Mouse (Mus musculus) MEL (cell line): ENCODE data around the gene Slc38a2. TPM values are rescaled to one million over a fixed set of nuclear protein-coding genes. Genes with fewer than 3 reads are reported as not detected.
A peak's percentile ranks its signal among the peaks of the same experiment; 100 is the strongest.

Experiments
- DNase-seq: peaks from one replicate; pipeline ENCODE4 v3.0.0; 2011; ENCODE audit warnings: low read depth, low spot score
- H3K27ac ChIP-seq: 2 replicates; pipeline ENCODE4 v1.5.1; 2012; ENCODE audit warnings: low read depth, mild to moderate bottlenecking, control low read depth, low read length, moderate library complexity; ENCODE audit not compliant: control insufficient read depth
- H3K27me3 ChIP-seq, 2 experiments: fragments of 150-350 bp in 1 of 2; sonication (generic) in 1 of 2; 2 replicates each; pipeline ENCODE4 v1.6.1; 2012; ENCODE audit warnings: low read length in 2 of 2, mild to moderate bottlenecking in 2 of 2, improper control_type of control experiment in 1 of 2, moderate library complexity in 1 of 2; ENCODE audit not compliant: insufficient read depth in 2 of 2, control insufficient read depth in 1 of 2
- H3K36me3 ChIP-seq, 2 experiments: 2 replicates each; pipeline ENCODE4 v1.6.1; 2012 to 2014; ENCODE audit warnings: low read length in 2 of 2, improper control_type of control experiment in 1 of 2, inconsistent platforms in 1 of 2, mild to moderate bottlenecking in 1 of 2; ENCODE audit not compliant: insufficient read depth in 2 of 2, control insufficient read depth in 1 of 2
- H3K4me1 ChIP-seq, 2 experiments: fragments of 150-350 bp in 1 of 2; sonication (generic) in 1 of 2; 2 replicates each; pipeline ENCODE4 v1.6.1; 2012; ENCODE audit warnings: low read length in 2 of 2, improper control_type of control experiment in 1 of 2, mild to moderate bottlenecking in 1 of 2; ENCODE audit not compliant: insufficient read depth in 2 of 2, control insufficient read depth in 1 of 2
- H3K4me3 ChIP-seq, 2 experiments: fragments of 150-350 bp in 1 of 2; sonication (generic) in 1 of 2; 2 replicates each; pipeline ENCODE4 v1.5.1; 2012; ENCODE audit warnings: low read depth in 2 of 2, low read length in 2 of 2, mild to moderate bottlenecking in 2 of 2, moderate library complexity in 2 of 2, control low read depth in 1 of 2, improper control_type of control experiment in 1 of 2; ENCODE audit not compliant: control insufficient read depth in 1 of 2, insufficient read depth in 1 of 2
- H3K79me2 ChIP-seq: 2 replicates; pipeline ENCODE4 v1.6.1; 2012; ENCODE audit warnings: mild to moderate bottlenecking, low read length, moderate library complexity; ENCODE audit not compliant: control insufficient read depth, poor library complexity, insufficient read depth
- H3K9ac ChIP-seq: 2 replicates; pipeline ENCODE4 v1.6.1; 2012; ENCODE audit warnings: low read depth, mild to moderate bottlenecking, control low read depth, low read length, moderate library complexity; ENCODE audit not compliant: control insufficient read depth, poor library complexity, severe bottlenecking
- H3K9me3 ChIP-seq: fragments of 150-350 bp; sonication (generic); replicated peaks from 2 replicates; pipeline ENCODE4 v1.6.1; 2012; ENCODE audit warnings: mild to moderate bottlenecking, low read length, improper control_type of control experiment, moderate library complexity; ENCODE audit not compliant: insufficient read depth
- CHD2 ChIP-seq: IDR thresholded peaks from 2 replicates; pipeline ENCODE4 v1.6.1; 2011; ENCODE audit warnings: low read length, improper control_type of control experiment
- CTCF ChIP-seq, 3 experiments: IDR thresholded peaks in 2 of 3; conservative IDR thresholded peaks in 1 of 3; 2 replicates each; pipeline ENCODE4 v1.5.1; 2011 to 2012; ENCODE audit warnings: low read length in 3 of 3, low read depth in 2 of 3, mild to moderate bottlenecking in 2 of 3, improper control_type of control experiment in 1 of 3, inconsistent platforms in 1 of 3, mixed read lengths in 1 of 3, moderate library complexity in 1 of 3; ENCODE audit not compliant: control insufficient read depth in 1 of 3, insufficient read depth in 1 of 3, poor library complexity in 1 of 3, severe bottlenecking in 1 of 3
- ELF1 ChIP-seq: IDR thresholded peaks from 2 replicates; pipeline ENCODE4 v1.6.1; 2014; ENCODE audit warnings: low read depth, mild to moderate bottlenecking, inconsistent platforms, low read length, improper control_type of control experiment, moderate library complexity
- EP300 ChIP-seq, 2 experiments: IDR thresholded peaks; 2 replicates each; pipeline ENCODE4 v1.6.1; 2011; ENCODE audit warnings: improper control_type of control experiment in 2 of 2, low read length in 2 of 2, low read depth in 1 of 2, mild to moderate bottlenecking in 1 of 2
- ETS1 ChIP-seq: IDR thresholded peaks from 2 replicates; pipeline ENCODE4 v1.6.1; 2012; ENCODE audit warnings: low read depth, mild to moderate bottlenecking, inconsistent platforms, low read length, improper control_type of control experiment, moderate library complexity
- MAX ChIP-seq: IDR thresholded peaks from 2 replicates; pipeline ENCODE4 v1.6.1; 2011; ENCODE audit warnings: low read length, improper control_type of control experiment
- MAZ ChIP-seq: IDR thresholded peaks from 2 replicates; pipeline ENCODE4 v1.6.1; 2012; ENCODE audit warnings: low read depth, mild to moderate bottlenecking, inconsistent platforms, low read length, improper control_type of control experiment
- MEF2A ChIP-seq: IDR thresholded peaks from 2 replicates; pipeline ENCODE4 v1.6.1; 2014; ENCODE audit warnings: low read depth, mild to moderate bottlenecking, inconsistent platforms, low read length, improper control_type of control experiment; ENCODE audit not compliant: poor library complexity, insufficient replicate concordance, severe bottlenecking; ENCODE audit errors: extremely low read depth
- MYB ChIP-seq: IDR thresholded peaks from 2 replicates; pipeline ENCODE4 v1.6.1; 2011; ENCODE audit warnings: mild to moderate bottlenecking, low read depth, low read length, improper control_type of control experiment
- POLR2A ChIP-seq, 2 experiments: IDR thresholded peaks; 2 replicates each; pipeline ENCODE4 v1.6.1; 2011 to 2012; ENCODE audit warnings: low read length in 2 of 2, mild to moderate bottlenecking in 2 of 2, control low read depth in 1 of 2, improper control_type of control experiment in 1 of 2, low read depth in 1 of 2, moderate library complexity in 1 of 2; ENCODE audit not compliant: control insufficient read depth in 1 of 2, insufficient read depth in 1 of 2, poor library complexity in 1 of 2
- POLR2AphosphoS2 ChIP-seq: IDR thresholded peaks from 2 replicates; pipeline ENCODE4 v1.6.1; 2011; ENCODE audit warnings: low read length, improper control_type of control experiment
- RAD21 ChIP-seq: IDR thresholded peaks from 2 replicates; pipeline ENCODE4 v1.6.1; 2011; ENCODE audit warnings: mild to moderate bottlenecking, low read depth, low read length, improper control_type of control experiment
- SIN3A ChIP-seq: IDR thresholded peaks from 2 replicates; pipeline ENCODE4 v1.6.1; 2012; ENCODE audit warnings: low read length, improper control_type of control experiment, inconsistent platforms
- SMC3 ChIP-seq: IDR thresholded peaks from 2 replicates; pipeline ENCODE4 v1.6.1; 2011; ENCODE audit warnings: low read depth, low read length, improper control_type of control experiment
- TCF12 ChIP-seq: IDR thresholded peaks from 2 replicates; pipeline ENCODE4 v1.6.1; 2014; ENCODE audit warnings: low read depth, mild to moderate bottlenecking, inconsistent platforms, low read length, improper control_type of control experiment, moderate library complexity
- USF1 ChIP-seq: IDR thresholded peaks from 2 replicates; pipeline ENCODE4 v1.6.1; 2014; ENCODE audit warnings: low read depth, mild to moderate bottlenecking, inconsistent platforms, low read length, improper control_type of control experiment, moderate library complexity
- ZNF384 ChIP-seq: IDR thresholded peaks from 2 replicates; pipeline ENCODE4 v1.6.1; 2012; ENCODE audit warnings: low read depth, mild to moderate bottlenecking, inconsistent platforms, low read length, improper control_type of control experiment
- polyA plus RNA-seq, 2 experiments: library from polyadenylated mRNA; stranded (reverse) in 1 of 2; unstranded in 1 of 2; fragments of >175 nt in 1 of 2; fragments of >200 nt in 1 of 2; gene quantifications; 2 replicates each; pipeline versions ENCODE4 v1.2.1 to v1.2.4; 2012; ENCODE audit warnings: low replicate concordance in 2 of 2, low read depth in 1 of 2; ENCODE audit not compliant: insufficient read length in 2 of 2, insufficient read depth in 1 of 2, missing spikeins in 1 of 2
- total RNA-seq: library from RNA; depleted of rRNA; stranded (reverse); fragments of 300-350 nt; gene quantifications from 2 replicates; pipeline ENCODE4 v1.2.3, GENCODE M21; 2012

Gene Slc38a2
- total and polyA plus RNA-seq, 3 experiments, result 80.6 to 590 (median 177) TPM

GRCm38 (mm10) chr15:96684132-96684830 is 15.2 kb downstream of the Slc38a2 start:
- H3K4me3 ChIP-seq, result peak overlapping the region; percentile 37 to 74
- no peaks in the 10 kb centered on the region for H3K79me2 ChIP-seq
- peaks cover 15 to 26% of the 10 kb centered on the region in 2 experiments for H3K36me3 ChIP-seq
- peaks cover 3 to 14% of the 10 kb centered on the region in 2 experiments for H3K27me3 ChIP-seq
- H3K9ac ChIP-seq, result peak overlapping the region; percentile 55
- DNase-seq, result peak; percentile 83
- H3K4me1 ChIP-seq, result peaks cover 8 to 21% of the 10 kb centered on the region in 2 experiments
- no peaks in the 10 kb centered on the region for H3K9me3 ChIP-seq
- H3K27ac ChIP-seq, result peak overlapping the region; percentile 55
- TF ChIP-seq ETS1 (no peak), MAZ (peak; percentile 61; the same call in 1 of the 2 replicates), MAX (no peak), ELF1 (peak; percentile 63; the same call in 1 of the 2 replicates), POLR2A (IDR thresholded peaks at IDR 0.05; ENCODE audit: control insufficient read depth in 1 of 2, insufficient read depth in 1 of 2, low read depth in 1 of 2, low read length in 2 of 2, poor library complexity in 1 of 2) (peak in 1 of 2 experiments; percentile 40; a peak in 1 of 4 replicates), RAD21 (peak; percentile 39), USF1 (0 out of 2 replicates have a peak, but pooled peaks have one; percentile 37), CHD2 (peak; percentile 60), POLR2AphosphoS2 (no peak), EP300 (IDR thresholded peaks at IDR 0.05; ENCODE audit: low read depth in 1 of 2, low read length in 2 of 2) (peak in 1 of 2 experiments; percentile 12; a peak in 1 of 4 replicates), MEF2A (peak; percentile 39; the same call in 1 of the 2 replicates), MYB (no peak), ZNF384 (no peak), TCF12 (0 out of 2 replicates have a peak, but pooled peaks have one; percentile 8), CTCF (IDR thresholded peaks at IDR 0.05 in 2 of 3, conservative IDR thresholded peaks at IDR 0.05 in 1 of 3; ENCODE audit: control insufficient read depth in 1 of 3, insufficient read depth in 1 of 3, low read depth in 2 of 3, low read length in 3 of 3, poor library complexity in 1 of 3, severe bottlenecking in 1 of 3) (peak in 2 of 3 experiments; percentile 28 to 54; a peak in 3 of 6 replicates), SMC3 (peak; percentile 48), SIN3A (0 out of 2 replicates have a peak, but pooled peaks have one; percentile 12)
- TF ChIP-seq, all 39 proteins: peak for 12
